Mouse (Mus musculus) neural tube, embryonic 12.5 days (tissue): ENCODE measurements around the gene Lztr1. TPM values are rescaled to one million over a fixed set of nuclear protein-coding genes. Genes with fewer than 3 reads are reported as not detected.
A peak's percentile ranks its signal among the peaks of the same experiment; 100 is the strongest.
"Not testable (repeated sequence)": the region's sequence is repeated elsewhere in the genome, so short reads cannot be mapped to it uniquely, and the experiment has no call there.

ENCODE experiments used
- ATAC-seq: fragments of 200-750 bp; cut with Nextera tagmentation; 2 replicates; pipeline ENCODE4 v1.8.0; 2017; ENCODE audit warnings: low read depth, mild to moderate bottlenecking, moderate TSS enrichment, moderate library complexity; ENCODE audit not compliant: low FRiP score
- H3K27ac ChIP-seq: fragments of 300-500 bp; sonication (generic); 2 replicates; pipeline ENCODE4 v1.5.1; 2016
- H3K27me3 ChIP-seq: fragments of 300-500 bp; sonication (generic); replicated peaks from 2 replicates; pipeline ENCODE4 v1.6.1; 2016; ENCODE audit warnings: mild to moderate bottlenecking
- H3K36me3 ChIP-seq: fragments of 300-500 bp; sonication (generic); 2 replicates; pipeline ENCODE4 v1.6.1; 2016; ENCODE audit warnings: mild to moderate bottlenecking
- H3K4me1 ChIP-seq: fragments of 300-500 bp; sonication (generic); 2 replicates; pipeline ENCODE4 v1.6.1; 2016
- H3K4me2 ChIP-seq: fragments of 300-500 bp; sonication (generic); replicated peaks from 2 replicates; pipeline ENCODE4 v1.6.1; 2016; ENCODE audit warnings: mild to moderate bottlenecking
- H3K4me3 ChIP-seq: fragments of 300-500 bp; sonication (generic); 2 replicates; pipeline ENCODE4 v1.5.1; 2016
- H3K9ac ChIP-seq: fragments of 300-500 bp; sonication (generic); 2 replicates; pipeline ENCODE4 v1.6.1; 2016; ENCODE audit warnings: mild to moderate bottlenecking
- H3K9me3 ChIP-seq: fragments of 300-500 bp; sonication (generic); 2 replicates; pipeline ENCODE4 v1.6.1; 2016; ENCODE audit warnings: mild to moderate bottlenecking
- WGBS: fragments of 180-500 bp; shearing (Covaris S2); methylation state at CpG from one replicate; pipeline ENCODE4 v1.1.7; 2016; 5-methylcytosine and 5-hydroxymethylcytosine counted together
- polyA plus RNA-seq: library from polyadenylated mRNA; unstranded; fragments of >200 nt; fragmentation: Nextera tagmentation; extraction: Ambion mirVana; gene quantifications from 2 replicates; pipeline ENCODE4 v1.2.1, GENCODE M21; 2016

Gene Lztr1
- polyA plus RNA-seq, 1 experiment from 2014 or later = 135 TPM

DNA sequence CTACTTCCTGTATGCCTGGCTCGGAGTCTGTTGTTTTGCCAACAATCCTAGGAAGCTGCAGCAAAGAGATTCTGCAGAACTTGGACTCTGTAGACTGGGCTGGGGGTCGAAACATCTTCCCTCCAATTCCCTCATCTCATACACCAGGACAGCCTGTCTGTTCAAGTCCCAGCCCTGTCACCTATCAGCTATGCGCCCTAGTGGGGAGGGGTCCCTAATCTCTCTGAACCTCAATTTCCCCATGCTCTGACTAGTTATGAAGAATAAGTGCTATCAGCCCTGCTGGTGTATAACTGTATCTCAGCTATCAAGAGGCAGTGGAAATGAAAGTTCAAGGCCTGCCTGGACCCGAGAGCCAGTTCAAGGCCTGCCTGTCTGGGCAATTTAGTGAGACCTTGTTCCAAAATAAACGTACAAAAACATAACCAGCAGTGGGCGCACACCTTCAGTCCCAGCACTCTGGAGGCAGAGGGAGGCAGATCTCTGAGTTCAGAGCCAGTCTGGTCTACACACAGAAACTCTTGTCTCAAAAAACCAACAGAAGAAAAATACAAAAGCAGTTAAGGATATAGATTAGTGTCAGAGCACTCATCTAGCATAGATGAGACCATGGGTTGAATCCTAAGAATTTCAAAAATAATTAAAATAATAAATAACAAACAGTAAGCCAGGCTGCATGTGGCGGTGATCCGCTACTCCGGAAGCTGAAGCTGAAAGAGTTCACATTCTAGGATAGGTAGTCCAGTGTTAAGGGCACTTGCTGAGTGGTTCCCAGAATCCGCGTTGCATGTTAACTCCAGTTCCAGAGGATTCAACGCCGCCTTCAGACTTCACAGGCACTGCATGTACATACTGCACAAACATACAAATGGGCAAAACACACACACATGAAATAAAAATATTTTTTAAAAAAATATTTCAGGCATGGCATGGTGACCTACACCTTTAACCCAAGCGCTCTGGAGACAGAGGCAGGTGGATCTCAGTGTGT lies 19.7 kb upstream of the Lztr1 start:
- 47% methylated on average over 14 of the region's 14 CpGs for WGBS
- Histone ChIP-seq H3K4me2 (peak overlapping the region; percentile 81), H3K27ac (no peak overlapping the region), H3K27me3 (peaks cover 20% of the 10 kb centered on the region), H3K4me3 (peak overlapping the region; percentile 30), H3K36me3 (peaks cover 29% of the 10 kb centered on the region), H3K9me3 (no peaks in the 10 kb centered on the region), H3K9ac (peak overlapping the region; percentile 53; the same call in 1 of the 2 replicates), H3K4me1 (peaks cover 14% of the 10 kb centered on the region; the same call in 1 of the 2 replicates)
- ATAC-seq = no peak

DNA sequence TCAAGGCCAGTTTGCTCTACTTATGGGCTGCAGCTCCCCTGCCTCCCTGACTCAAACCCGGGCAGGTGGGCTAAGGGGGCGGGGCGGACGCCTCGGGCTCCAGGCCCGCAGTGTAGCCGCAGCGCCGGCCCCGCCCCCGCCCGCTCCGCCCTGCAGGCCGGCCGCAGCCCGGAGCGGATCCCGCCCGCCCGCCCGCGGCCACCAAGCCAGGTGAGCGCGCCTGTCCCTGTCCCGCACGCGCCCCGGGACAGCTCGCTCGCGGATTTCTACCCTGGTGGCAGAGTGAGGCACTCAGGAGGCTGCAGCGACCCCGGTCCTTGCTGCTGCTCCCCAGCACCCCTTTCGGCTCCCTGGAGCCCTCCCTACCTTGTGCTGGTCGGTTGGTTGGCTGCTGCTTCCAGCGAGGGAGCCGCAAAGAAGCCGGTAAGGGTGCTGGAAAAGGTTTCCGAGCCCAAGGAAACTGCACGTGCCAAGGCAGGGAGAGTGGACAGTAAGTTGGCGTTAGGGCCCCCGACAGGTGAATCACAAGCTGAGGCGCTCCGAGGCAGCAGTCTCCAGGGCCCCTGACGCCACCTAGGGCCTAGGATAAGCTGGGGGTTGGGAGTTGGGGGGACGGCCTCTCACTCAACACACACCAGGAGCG lies 18.9 kb upstream of the Lztr1 start, which contains the start of gene Aifm3:
Gene Aifm3, plus strand, starts transcription at position 143 of the 643 bp plus-strand sequence.
- Histone ChIP-seq H3K9me3 (no peaks in the 10 kb centered on the region), H3K4me2 (peak within 1 kb of the TSS; percentile 81), H3K4me1 (peaks cover 14% of the 10 kb centered on the region; the same call in 1 of the 2 replicates), H3K4me3 (peak within 1 kb of the TSS; percentile 30), H3K36me3 (peaks cover 21% of the 10 kb centered on the region), H3K27me3 (peaks cover 20% of the 10 kb centered on the region), H3K9ac (peak within 1 kb of the TSS; percentile 53), H3K27ac (no peak within 1 kb of the TSS)
- under 1% methylated on average over 44 of the region's 47 CpGs for WGBS
- ATAC-seq = peak; percentile 69

DNA sequence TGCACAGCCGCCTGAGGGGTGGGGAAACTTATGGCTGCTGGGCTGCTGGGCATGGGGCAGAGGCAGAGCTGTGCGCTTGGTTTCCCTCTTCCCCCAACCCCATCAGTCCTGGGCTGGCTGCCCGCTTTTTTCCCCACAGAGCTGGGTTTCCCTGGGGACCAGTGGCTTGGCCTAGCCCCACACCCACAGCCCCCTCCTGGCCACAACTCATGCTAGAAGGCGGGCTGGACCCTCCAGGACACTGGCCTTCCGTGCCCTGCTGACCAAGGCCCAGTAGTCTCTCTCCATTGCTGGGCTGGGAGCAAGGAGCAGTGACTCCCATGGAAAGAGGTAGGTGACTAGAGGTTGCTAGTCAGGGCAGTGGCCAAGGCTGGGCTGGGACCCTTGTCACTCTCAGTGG lies 17.3 kb upstream of the Lztr1 start:
- Histone ChIP-seq H3K9me3 (no peaks in the 10 kb centered on the region), H3K27ac (no peak overlapping the region), H3K4me1 (peaks cover 14% of the 10 kb centered on the region; the same call in 1 of the 2 replicates), H3K4me3 (no peak overlapping the region), H3K9ac (no peak overlapping the region), H3K4me2 (no peak overlapping the region), H3K27me3 (peaks cover 20% of the 10 kb centered on the region), H3K36me3 (peaks cover 8% of the 10 kb centered on the region; the same call in 1 of the 2 replicates)
- WGBS = 87% methylated on average over 5 of the region's 5 CpGs
- no peak for ATAC-seq

- H3K9ac ChIP-seq = no peak overlapping the region
- H3K4me3 ChIP-seq = no peak overlapping the region
- 70% methylated on average over 5 of the region's 5 CpGs for WGBS
- peaks cover 15% of the 10 kb centered on the region; the same call in 1 of the 2 replicates for H3K4me1 ChIP-seq
- H3K27ac ChIP-seq = no peak overlapping the region
- peaks cover 20% of the 10 kb centered on the region for H3K27me3 ChIP-seq
- H3K36me3 ChIP-seq = 0 out of 2 replicates have a peak, but pooled peaks cover 4% of the 10 kb centered on the region
- H3K9me3 ChIP-seq = no peaks in the 10 kb centered on the region
- ATAC-seq = no peak
- no peak overlapping the region for H3K4me2 ChIP-seq
Measured at GRCm38 (mm10) chr16:17491896-17492561, 16.5 kb upstream of the Lztr1 start.

DNA sequence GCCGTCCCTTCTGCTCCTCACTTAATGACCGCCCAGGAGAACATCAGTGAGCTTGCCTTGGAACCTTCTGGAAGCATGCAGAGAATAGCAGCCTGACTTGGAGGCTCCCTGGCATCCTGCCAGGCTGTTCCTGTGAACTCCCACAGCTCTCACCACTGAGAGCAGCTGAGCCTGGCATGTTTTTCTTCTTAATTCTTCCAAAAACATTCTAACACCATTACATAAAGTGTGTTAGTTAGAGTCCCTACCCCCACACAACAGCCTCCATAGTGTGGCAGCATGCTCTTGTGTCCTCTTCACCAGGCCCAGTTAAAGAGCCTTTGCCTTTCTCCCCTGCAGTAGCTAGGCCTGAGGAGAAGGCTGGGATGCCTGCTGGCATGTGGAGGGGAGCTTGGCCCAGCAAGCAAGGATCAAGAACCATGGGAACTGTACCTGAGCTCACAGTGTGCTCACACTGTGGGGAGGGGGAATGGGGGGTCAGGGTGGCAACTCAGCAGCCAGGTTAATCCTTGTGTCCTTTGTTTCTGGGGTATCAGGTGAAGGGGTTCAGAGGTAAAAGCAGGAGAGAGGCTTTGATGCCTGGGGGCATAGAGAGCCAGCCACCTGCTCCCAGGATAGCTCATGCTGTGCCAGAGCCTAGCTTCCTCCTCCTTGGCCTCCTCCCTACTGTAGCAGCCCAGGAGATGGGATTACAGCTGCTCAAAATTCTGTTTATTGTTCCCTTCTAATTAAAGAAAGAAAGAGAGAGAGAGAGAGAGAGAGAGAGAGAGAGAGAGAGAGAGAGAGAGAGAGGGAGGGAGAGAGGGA lies 11.8 kb upstream of the Lztr1 start:
- no peak overlapping the region for H3K4me2 ChIP-seq
- no peak overlapping the region for H3K4me3 ChIP-seq
- no peak overlapping the region for H3K27ac ChIP-seq
- no peaks in the 10 kb centered on the region for H3K9me3 ChIP-seq
- no peak for ATAC-seq
- no peak overlapping the region for H3K9ac ChIP-seq
- peaks cover 12% of the 10 kb centered on the region for H3K4me1 ChIP-seq
- 76% methylated on average over 2 of the region's 2 CpGs for WGBS
- H3K27me3 ChIP-seq = no peaks in the 10 kb centered on the region
- H3K36me3 ChIP-seq = no peaks in the 10 kb centered on the region

DNA sequence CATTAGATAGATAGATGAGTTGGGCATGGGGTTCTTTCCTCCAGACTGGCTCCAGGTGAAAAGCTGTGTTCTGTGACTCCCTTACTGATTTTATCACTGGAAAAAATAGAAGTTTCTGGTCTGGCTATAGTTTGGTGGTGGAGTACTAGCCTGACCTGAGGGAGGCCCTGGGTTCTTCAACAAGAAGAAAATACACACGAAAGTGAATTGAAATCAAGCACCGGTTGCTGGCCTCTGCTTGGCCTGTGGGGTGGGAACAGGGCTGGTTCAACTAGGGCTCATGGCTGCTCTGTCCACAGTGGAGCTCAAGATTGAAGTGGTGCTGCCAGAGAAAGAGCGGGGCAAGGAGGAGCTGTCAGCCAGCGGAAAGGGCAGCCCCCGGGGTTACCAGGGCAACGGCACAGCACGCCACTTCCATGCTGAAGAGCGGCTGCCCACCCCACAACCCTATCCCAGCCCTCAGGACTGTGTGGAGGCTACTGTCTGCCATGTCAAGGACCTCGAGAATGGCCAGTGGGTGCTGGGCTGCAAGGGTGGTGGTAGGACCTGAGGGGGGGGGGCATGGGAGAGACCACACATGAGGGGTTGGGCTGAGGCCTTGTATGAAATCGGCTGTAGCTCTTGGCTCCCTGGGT lies 9.1 kb upstream of the Lztr1 start:
- 20% methylated on average over 10 of the region's 10 CpGs for WGBS
- Histone ChIP-seq H3K4me3 (no peak overlapping the region), H3K9me3 (no peaks in the 10 kb centered on the region), H3K27ac (no peak overlapping the region), H3K4me1 (peaks cover 12% of the 10 kb centered on the region), H3K27me3 (no peaks in the 10 kb centered on the region), H3K4me2 (peak overlapping the region; percentile 27; the same call in 1 of the 2 replicates), H3K36me3 (no peaks in the 10 kb centered on the region), H3K9ac (no peak overlapping the region)
- ATAC-seq = peak; percentile 85

- Histone ChIP-seq H3K27ac (no peak overlapping the region), H3K9ac (no peak overlapping the region), H3K4me3 (no peak overlapping the region), H3K27me3 (no peaks in the 10 kb centered on the region), H3K4me2 (no peak overlapping the region), H3K9me3 (no peaks in the 10 kb centered on the region), H3K4me1 (peaks cover 7% of the 10 kb centered on the region), H3K36me3 (no peaks in the 10 kb centered on the region)
- 86% methylated on average over 4 of the region's 4 CpGs for WGBS
- no peak for ATAC-seq
Measured at GRCm38 (mm10) chr16:17502681-17503080, 5.8 kb upstream of the Lztr1 start.

DNA sequence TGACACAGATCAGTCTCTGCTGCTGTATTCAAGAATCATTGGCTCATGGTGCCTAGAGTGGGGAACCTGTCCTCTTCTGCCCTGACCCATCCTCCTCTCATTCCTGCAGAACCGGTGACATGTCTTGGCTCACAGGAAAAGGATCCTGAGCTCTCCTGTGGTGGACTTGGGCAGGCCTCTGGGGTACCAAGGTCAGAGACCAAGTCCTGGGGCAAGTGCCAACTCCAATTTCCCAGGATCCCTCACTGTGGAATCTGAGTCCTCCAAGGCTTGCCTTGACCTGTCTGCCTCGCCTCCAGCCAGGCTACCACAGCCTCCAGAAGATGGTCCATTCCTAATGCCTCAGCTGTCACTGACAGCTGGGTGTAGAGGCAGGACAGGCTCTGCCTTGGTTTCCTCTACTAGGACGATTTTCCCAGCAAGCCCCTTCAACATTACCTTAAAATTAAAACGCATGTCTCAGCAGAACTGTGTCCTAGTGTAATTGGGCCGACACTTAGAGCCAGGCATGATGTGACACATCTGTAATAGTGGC lies 1.4 kb upstream of the Lztr1 start:
- no peak overlapping the region for H3K9ac ChIP-seq
- no peaks in the 10 kb centered on the region for H3K9me3 ChIP-seq
- no peak for ATAC-seq
- no peak overlapping the region for H3K4me3 ChIP-seq
- no peak overlapping the region for H3K4me2 ChIP-seq
- H3K27me3 ChIP-seq = no peaks in the 10 kb centered on the region
- H3K27ac ChIP-seq = no peak overlapping the region
- WGBS = 84% methylated on average over 5 of the region's 5 CpGs
- peaks cover 15% of the 10 kb centered on the region for H3K4me1 ChIP-seq
- H3K36me3 ChIP-seq = peaks cover 13% of the 10 kb centered on the region

DNA sequence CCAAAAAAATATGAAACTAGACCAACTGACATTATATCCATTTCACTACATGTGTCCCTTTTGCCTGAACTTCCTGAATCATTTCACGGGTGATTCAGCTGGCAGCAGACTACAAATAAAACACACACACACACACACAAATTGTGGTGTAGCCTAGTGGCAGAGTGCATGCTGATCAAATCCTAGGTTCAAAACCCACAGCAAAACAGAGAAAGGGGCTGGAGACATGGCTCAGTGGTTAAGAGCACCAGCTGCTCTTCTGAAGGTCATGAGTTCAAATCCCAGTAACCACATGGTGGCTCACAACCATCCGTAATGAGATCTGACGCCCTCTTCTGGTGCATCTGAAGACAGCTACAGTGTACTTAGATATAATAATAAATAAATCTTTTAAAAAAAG lies 457 bp upstream of the Lztr1 start:
- H3K4me2 ChIP-seq = peak overlapping the region; percentile 71
- H3K27me3 ChIP-seq, H3K9me3 ChIP-seq: not testable (repeated sequence)
- H3K36me3 ChIP-seq = peaks cover 22% of the 10 kb centered on the region
- peak; percentile 23; the same call in 1 of the 2 replicates for ATAC-seq
- H3K4me3 ChIP-seq = peak overlapping the region; percentile 72
- WGBS = 30% methylated on average over 3 of the region's 3 CpGs
- 0 out of 2 replicates have a peak overlapping the region, but pooled peaks have one; percentile 26 for H3K27ac ChIP-seq
- peak overlapping the region; percentile 66 for H3K9ac ChIP-seq
- peaks cover 15% of the 10 kb centered on the region for H3K4me1 ChIP-seq

GRCm38 (mm10) chr16:17509240-17509597 lies 731 bp downstream of the Lztr1 start:
- WGBS = 12% methylated on average over 9 of the region's 9 CpGs
- no peaks in the 10 kb centered on the region for H3K27me3 ChIP-seq
- H3K4me3 ChIP-seq = peak overlapping the region; percentile 72
- no peak overlapping the region for H3K27ac ChIP-seq
- ATAC-seq = peak; percentile 2; the same call in 1 of the 2 replicates
- peak overlapping the region; percentile 71 for H3K4me2 ChIP-seq
- H3K9me3 ChIP-seq = no peaks in the 10 kb centered on the region
- peaks cover 34% of the 10 kb centered on the region for H3K36me3 ChIP-seq
- H3K4me1 ChIP-seq = peaks cover 15% of the 10 kb centered on the region
- peak overlapping the region; percentile 66 for H3K9ac ChIP-seq

GRCm38 (mm10) chr16:17510143-17510542 lies 1.7 kb downstream of the Lztr1 start:
- Histone ChIP-seq H3K4me1 (peaks cover 15% of the 10 kb centered on the region), H3K4me3 (no peak overlapping the region; the same call in 1 of the 2 replicates), H3K27ac (no peak overlapping the region), H3K9me3 (no peaks in the 10 kb centered on the region), H3K4me2 (peak overlapping the region; percentile 71), H3K36me3 (peaks cover 42% of the 10 kb centered on the region), H3K27me3 (no peaks in the 10 kb centered on the region), H3K9ac (no peak overlapping the region)
- WGBS = 99% methylated on average over 2 of the region's 2 CpGs
- no peak for ATAC-seq
